Mouse (Mus musculus): Measurements from ENCODE around the gene Gls.

Gls gene

DNA sequence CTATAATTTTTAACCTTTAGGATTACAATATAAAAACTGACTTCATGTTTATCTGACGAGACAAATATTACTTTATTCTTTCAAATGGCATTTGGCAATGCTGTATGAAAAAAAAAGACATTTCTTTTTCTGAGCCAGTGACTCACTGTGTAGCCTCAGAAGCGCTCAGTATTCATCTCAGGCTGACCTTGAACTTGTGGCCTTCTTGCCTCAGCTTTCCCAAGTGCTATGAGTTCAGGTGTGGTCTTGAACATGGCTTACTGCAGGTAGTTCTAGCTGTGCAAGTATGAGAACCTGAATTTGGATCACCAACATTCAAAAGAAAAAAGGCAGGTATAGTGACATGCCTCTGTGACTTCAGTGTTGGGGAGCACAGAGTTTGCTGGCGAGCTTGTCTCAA lies 112.0 kb downstream of the Gls start:
- no peak for DNase-seq (ENCODE audit: low spot score in 2 of 2)

- no peak for DNase-seq (ENCODE audit: low spot score in 2 of 2)
These were observed 112.8 kb downstream of the Gls start for GRCm38 (mm10) chr1:52120191-52120590.

DNA sequence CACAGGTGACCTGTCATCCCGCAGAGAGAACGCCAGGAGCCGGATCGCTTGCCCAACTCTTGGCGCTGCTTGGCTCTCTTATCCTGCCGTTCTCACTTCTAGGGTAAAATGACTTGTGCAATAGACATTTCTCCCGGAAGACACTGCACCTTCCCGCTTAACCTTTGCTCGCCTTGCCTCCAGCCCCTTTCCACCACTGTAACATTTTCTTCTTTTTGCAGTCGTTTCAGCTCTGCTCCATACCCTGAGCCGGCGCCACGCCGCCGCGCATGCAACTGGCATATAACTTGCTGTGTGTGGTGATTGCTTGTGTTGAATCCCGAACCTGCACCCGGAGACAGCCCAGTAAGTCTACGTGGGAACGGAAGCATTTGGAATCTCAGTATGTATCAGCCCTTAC lies 113.3 kb downstream of the Gls start:
- DNase-seq (ENCODE audit: low spot score in 2 of 2) = no peak

DNA sequence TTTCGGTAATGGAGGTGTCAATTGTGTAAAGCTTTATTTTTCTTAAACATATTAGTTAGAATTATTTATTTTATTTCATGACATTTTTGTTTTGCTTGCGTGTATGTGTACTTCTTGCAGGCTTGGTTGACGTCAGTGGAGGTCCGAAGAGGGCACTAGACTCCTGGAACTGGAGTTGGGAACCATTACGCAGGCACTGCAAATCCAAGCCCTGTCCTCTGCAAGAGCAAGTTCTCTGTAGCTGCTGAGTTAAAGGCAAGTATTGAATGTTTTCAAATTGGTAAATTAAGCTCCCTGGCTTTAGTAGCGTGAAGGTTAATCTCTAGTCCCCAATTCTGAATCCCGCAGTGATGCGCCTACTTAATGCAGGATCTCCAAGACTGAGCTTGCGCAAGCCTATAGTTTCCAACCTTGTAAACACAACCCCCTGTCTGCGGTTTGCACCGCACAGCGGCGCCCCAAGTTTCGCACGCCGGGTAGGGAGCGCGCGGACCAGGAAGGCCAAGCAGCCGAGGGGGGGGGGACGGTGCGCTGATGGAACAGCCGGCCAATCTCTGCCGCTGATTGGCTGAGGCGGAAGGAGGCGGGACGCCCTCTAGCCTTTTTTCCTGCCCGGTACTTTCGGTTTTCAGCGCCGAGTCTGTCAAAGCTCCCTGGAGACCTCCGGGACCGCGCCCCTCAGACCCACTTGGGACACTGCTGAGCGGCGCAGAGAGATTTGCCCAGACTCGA lies 114.0 kb downstream of the Gls start, which contains the start of gene Stat1:
Stat1 (plus strand) TSS at position 581 of the 732 bp plus-strand sequence.
- DNase-seq (ENCODE audit: low spot score in 2 of 2) = peak; percentile 59 to 68

DNA sequence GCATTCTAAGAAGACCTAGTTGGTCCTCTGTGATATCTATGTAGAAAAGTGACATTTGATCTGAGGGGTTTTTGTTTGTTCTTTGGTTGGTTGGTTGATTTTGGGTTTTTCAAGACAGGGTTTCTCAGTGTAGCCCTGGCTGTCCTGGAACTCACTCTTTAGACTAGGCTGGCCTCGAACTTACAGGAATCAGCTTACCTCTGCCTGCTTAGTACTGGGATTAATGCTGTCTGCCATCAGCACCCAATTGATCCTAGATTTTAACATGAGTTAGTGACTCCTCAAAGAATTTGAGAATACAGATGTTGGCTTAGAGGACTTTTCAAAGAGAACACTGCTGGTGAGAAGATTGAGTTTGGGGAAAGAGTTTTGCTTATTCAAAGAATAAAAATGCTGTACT lies 115.3 kb downstream of the Gls start:
- DNase-seq (ENCODE audit: low spot score in 2 of 2) = no peak

GRCm38 (mm10) chr1:52116441-52116840 lies 116.6 kb downstream of the Gls start:
- no peak for DNase-seq (ENCODE audit: low spot score in 2 of 2)

DNA sequence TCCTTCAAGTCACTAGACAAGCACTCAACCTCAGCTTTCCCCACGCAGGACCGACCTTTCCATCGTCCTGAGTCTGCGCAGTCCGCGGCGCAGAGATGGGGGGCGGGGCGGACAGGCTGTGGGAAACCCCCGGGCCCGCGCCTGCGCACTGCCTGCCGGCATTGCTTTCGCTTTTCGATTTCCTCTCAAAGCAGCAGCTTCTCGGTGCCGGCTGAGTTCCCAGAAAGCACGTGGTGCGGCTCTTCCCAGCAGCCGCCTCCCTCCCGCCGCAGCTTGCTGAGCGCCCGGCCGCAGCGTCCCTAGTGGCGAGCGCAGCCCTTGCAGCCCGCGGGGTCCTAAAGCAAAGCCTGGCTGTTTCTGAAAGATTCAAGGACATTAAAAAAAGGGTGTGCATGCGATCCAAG lies 119.4 kb downstream of the Gls start:
- DNase-seq (ENCODE audit: low spot score in 2 of 2) = peak; percentile 97 to 98
